Mouse (Mus musculus) right cerebral cortex, postnatal 10 days (tissue): ENCODE measurements around the gene Ebf4.
A peak's percentile ranks its signal among the peaks of the same experiment; 100 is the strongest.

Source experiments
- DNase-seq, 2 experiments: peaks; one replicate each; pipeline ENCODE4 v3.0.0; 2021; ENCODE audit warnings: low spot score in 2 of 2

Ebf4 gene

GRCm38 (mm10) chr2:130386212-130386611, 91.2 kb downstream of the Ebf4 start:
- DNase-seq: no peak

- no peak for DNase-seq
These were observed 93.8 kb downstream of the Ebf4 start for GRCm38 (mm10) chr2:130388796-130389195.

- DNase-seq: no peak
These were observed 96.1 kb downstream of the Ebf4 start for GRCm38 (mm10) chr2:130390993-130391625.

DNA sequence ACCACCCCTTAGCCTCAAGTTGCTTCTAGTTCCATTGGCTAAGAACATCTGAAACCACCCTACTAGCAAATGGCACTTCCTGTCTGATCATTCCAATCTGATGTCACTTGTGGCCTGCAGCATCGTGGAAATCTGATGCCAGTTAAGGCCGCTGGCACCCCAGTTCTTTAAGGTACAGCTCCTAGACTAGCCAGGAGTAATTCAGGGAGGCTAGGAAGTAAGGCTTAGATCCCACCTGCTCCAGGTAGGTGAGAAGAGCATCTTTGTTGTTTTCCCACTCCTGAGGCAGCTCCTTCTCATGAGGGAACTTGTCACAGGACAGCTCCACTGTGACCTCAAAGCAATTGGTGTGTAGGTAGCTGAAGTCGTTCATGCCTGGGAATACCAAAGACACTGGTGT, 97.9 kb downstream of the Ebf4 start:
- no peak for DNase-seq

GRCm38 (mm10) chr2:130395696-130396095, 100.7 kb downstream of the Ebf4 start:
- no peak for DNase-seq

- DNase-seq: no peak
These were observed 102.4 kb downstream of the Ebf4 start, which contains the start of gene Cpxm1 for GRCm38 (mm10) chr2:130397186-130397985. Cpxm1 (minus strand) TSS chr2:130397574.

GRCm38 (mm10) chr2:130398091-130398490, 103.1 kb downstream of the Ebf4 start:
- DNase-seq: no peak

GRCm38 (mm10) chr2:130400046-130400445, 105.1 kb downstream of the Ebf4 start:
- no peak for DNase-seq

DNA sequence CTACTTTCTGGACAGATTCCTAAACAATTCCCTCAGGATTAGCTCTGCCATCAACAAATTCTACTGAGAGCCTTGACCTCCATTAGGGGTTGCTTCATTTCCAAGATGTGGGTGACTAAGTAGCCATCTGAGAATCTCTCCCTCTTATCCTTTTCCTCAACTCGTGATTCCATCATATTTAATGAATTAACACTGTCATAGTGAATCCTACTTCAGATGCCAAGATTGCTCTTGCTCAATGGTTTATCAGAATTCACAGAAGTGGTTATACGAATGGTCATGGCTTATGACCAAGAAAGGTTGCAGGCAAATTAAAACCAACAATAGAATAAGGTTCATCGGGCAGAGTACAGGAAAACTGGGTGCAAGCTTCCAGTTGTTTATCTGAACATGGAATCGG, 106.9 kb downstream of the Ebf4 start:
- no peak for DNase-seq

DNA sequence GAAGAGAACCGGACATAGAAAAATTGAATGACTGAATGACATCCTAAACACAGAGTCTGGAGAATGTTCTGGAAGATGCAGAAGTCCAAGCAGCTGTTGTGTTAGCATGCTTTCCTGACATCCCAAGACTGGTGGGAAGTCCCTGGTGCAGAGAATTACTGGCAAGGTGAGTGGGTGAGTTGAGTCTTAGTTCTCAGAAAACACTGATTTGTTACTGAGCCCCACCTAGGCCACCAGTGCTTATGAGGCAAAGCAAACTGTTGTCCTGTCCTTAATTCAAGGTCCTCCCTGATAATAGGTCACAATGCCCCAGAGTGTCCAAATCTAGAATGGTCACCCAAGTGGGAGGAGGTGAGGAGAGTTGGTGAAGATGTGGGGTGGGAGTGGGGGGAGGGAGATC, 110.0 kb downstream of the Ebf4 start, which contains the start of the genes Gm28372 and 1700020A23Rik:
TSS of gene Gm28372 (plus strand) at position 301 of the 400 bp plus-strand sequence.
TSS of gene 1700020A23Rik (plus strand) at position 321 of the 400 bp plus-strand sequence.
- DNase-seq: no peak

DNA sequence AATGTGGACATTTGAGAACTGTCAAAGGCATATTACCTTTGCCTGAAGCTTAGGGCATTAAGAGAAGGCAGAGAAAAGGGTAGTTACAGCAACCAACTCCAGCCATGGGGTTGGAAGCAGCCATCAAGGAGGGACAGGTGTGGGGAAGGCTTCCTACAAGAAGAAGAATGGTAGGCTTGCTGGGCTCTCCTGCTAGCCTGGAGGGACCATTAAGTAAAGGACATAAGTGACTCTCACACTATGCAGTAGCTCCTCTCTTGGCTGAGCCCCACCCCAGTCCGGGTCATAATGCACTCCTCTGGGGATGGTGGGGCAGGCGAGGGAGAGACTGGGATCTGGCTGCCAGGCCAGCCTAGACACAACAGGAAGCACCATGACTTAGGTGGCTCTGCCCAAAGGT, 111.2 kb downstream of the Ebf4 start, which contains the start of gene Tmem239:
TSS of gene Tmem239 (plus strand) at position 301 of the 400 bp plus-strand sequence.
- DNase-seq: no peak

DNA sequence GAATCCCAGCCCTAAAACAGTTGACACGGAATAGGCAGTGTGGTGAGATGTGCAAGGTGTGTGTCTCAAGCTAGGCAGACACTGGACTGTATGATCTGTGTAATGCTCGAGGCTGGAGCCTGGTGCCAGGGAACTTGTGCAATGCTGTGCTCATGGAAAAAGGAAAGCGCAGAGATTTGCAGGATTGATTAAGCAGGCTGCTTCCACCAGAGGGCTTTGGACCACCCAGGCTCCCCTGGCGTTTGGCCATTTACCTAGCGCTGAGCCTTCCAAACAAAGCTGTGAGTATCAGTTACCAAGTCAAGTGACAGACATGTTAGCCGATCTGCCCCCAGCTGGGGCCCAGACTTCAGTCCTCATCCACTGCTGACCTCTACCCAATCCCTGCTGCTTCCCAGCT, 113.2 kb downstream of the Ebf4 start:
- no peak for DNase-seq

GRCm38 (mm10) chr2:130411558-130412495, 116.9 kb downstream of the Ebf4 start:
- DNase-seq: peak; percentile 74 to 84

DNA sequence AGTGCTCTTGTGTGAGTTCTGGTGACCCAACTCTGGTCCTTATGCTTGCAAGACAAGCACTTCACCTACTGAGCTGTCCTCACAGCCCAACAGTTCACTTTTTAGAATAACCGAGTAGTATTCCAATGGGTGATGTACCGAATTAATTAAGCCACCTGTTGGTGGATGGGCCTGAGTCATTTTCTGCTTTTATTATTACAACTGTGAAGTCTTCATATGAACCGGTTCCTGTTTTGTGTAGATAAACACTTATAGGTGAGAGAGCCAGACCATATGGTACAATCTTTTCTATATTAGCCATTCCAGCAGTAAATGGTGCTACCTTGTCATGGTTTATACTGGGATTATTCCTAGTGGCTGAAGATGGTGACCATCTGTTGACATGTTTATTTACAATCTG, 117.8 kb downstream of the Ebf4 start:
- DNase-seq: no peak

DNA sequence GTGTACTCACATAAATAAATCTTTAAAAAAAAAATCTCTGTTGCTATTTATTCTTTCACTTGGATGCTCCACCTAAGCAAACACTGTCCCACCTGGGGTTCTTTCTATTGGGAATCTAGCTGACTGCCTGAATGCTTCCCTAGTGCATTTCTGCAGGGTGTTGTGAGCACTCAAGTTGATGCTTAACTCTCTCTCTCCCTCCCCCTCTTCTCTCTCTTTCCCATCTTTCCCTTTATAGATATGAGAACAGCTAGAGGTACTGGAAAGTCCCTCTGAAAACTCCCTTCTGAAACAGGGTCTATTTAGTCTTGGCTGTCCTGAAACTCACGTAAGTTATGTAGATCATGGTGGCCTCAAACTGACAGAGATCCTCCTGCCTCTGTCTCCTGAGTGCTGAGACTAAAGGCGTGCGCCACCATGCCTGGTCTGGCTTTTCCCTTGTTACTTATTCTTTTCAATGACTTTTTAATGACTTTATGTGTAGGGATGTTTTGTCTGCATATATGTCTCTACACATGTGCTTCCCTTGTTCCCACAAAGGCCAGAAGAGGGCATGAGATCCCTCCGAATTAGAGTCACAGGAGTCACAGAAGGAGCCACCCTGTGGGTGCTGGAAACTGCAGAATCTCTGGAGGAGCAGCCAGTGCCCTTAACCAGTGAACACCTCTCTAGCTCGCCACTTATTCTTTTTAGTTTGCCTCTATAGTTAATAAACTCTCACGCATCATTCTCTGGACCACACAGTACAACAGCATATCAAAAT, 119.3 kb downstream of the Ebf4 start:
- no peak for DNase-seq
